Mouse (Mus musculus) midbrain, embryonic 14.5 days (tissue): Measurements from ENCODE around the gene Olfr62. TPM values are rescaled to one million over a fixed set of nuclear protein-coding genes. Genes with fewer than 3 reads are reported as not detected.

Source experiments
- ATAC-seq: fragments of 200-750 bp; cut with Nextera tagmentation; 2 replicates; pipeline ENCODE4 v1.8.0; 2017; ENCODE audit warnings: moderate number of reproducible peaks, moderate library complexity; ENCODE audit not compliant: low FRiP score, low TSS enrichment
- DNase-seq: peaks from one replicate; pipeline ENCODE4 v3.0.0-alpha.2; 2015
- H3K27ac ChIP-seq: fragments of 300-500 bp; sonication (generic); replicated peaks from 2 replicates; pipeline ENCODE4 v1.5.1; 2014; ENCODE audit warnings: mild to moderate bottlenecking, low read depth, low read length, moderate library complexity
- H3K27me3 ChIP-seq: fragments of 300-500 bp; sonication (generic); 2 replicates; pipeline ENCODE4 v1.6.1; 2014; ENCODE audit warnings: low read length, control low read depth, mixed read lengths; ENCODE audit not compliant: control insufficient read depth, insufficient read depth
- H3K36me3 ChIP-seq: fragments of 300-500 bp; sonication (generic); 2 replicates; pipeline ENCODE4 v1.6.1; 2014; ENCODE audit warnings: low read length, control low read depth; ENCODE audit not compliant: control insufficient read depth, insufficient read depth
- H3K4me1 ChIP-seq: fragments of 300-500 bp; sonication (generic); 2 replicates; pipeline ENCODE4 v1.6.1; 2014; ENCODE audit warnings: mild to moderate bottlenecking, antibody characterized with exemption, low read length, control low read depth; ENCODE audit not compliant: control insufficient read depth, insufficient read depth
- H3K4me2 ChIP-seq: fragments of 300-500 bp; sonication (generic); 2 replicates; pipeline ENCODE4 v1.6.1; 2014; ENCODE audit warnings: mild to moderate bottlenecking, low read length, moderate library complexity
- H3K4me3 ChIP-seq: fragments of 300-500 bp; sonication (generic); replicated peaks from 2 replicates; pipeline ENCODE4 v1.5.1; 2014; ENCODE audit warnings: low read depth, low read length
- H3K9ac ChIP-seq: fragments of 300-500 bp; sonication (generic); replicated peaks from 2 replicates; pipeline ENCODE4 v1.6.1; 2014; ENCODE audit warnings: mild to moderate bottlenecking, low read length, moderate library complexity
- H3K9me3 ChIP-seq: fragments of 300-500 bp; sonication (generic); 2 replicates; pipeline ENCODE4 v1.6.1; 2016; ENCODE audit warnings: low read length, control low read depth, mixed read lengths; ENCODE audit not compliant: control insufficient read depth
- WGBS: fragments of 180-500 bp; shearing (Covaris S2); extraction: QIAGEN DNeasy Blood & Tissue Kit; methylation state at CpG from one replicate; pipeline ENCODE4 v1.1.7; 2014; 5-methylcytosine and 5-hydroxymethylcytosine counted together
- polyA plus RNA-seq: library from polyadenylated mRNA; unstranded; fragments of >200 nt; fragmentation: Nextera tagmentation; extraction: Ambion mirVana; gene quantifications from 2 replicates; pipeline ENCODE4 v1.2.1, GENCODE M21; 2014

Olfr62 gene
- polyA plus RNA-seq: not detected in 2 replicates

GRCm38 (mm10) chr4:118658652-118659051 lies at the start of gene Olfr62:
TSS of gene Olfr62 (plus strand) at chr4:118658952.
- Histone ChIP-seq H3K9me3 (no peaks in the 10 kb centered on the region), H3K9ac (no peak within 1 kb of the TSS), H3K27ac (no peak within 1 kb of the TSS), H3K4me1 (no peaks in the 10 kb centered on the region), H3K4me2 (no peak within 1 kb of the TSS), H3K27me3 (no peaks in the 10 kb centered on the region), H3K36me3 (no peaks in the 10 kb centered on the region), H3K4me3 (no peak within 1 kb of the TSS)
- no peak for DNase-seq
- ATAC-seq: no peak

GRCm38 (mm10) chr4:118609836-118610235 lies 48.9 kb upstream of the Olfr62 start:
- Histone ChIP-seq H3K9ac (no peak overlapping the region), H3K27me3 (no peaks in the 10 kb centered on the region), H3K4me2 (no peak overlapping the region), H3K36me3 (no peaks in the 10 kb centered on the region), H3K4me1 (no peaks in the 10 kb centered on the region), H3K27ac (no peak overlapping the region), H3K4me3 (no peak overlapping the region), H3K9me3 (no peaks in the 10 kb centered on the region)
- ATAC-seq (no peak), DNase-seq (no peak)
- WGBS: 78% methylated on average over 3 of the region's 3 CpGs

GRCm38 (mm10) chr4:118612619-118613018 lies 46.1 kb upstream of the Olfr62 start:
- H3K4me2 ChIP-seq: no peak overlapping the region
- H3K4me3 ChIP-seq: no peak overlapping the region
- H3K36me3 ChIP-seq: no peaks in the 10 kb centered on the region
- H3K9me3 ChIP-seq: no peaks in the 10 kb centered on the region; the same call in 1 of the 2 replicates
- no peak overlapping the region for H3K9ac ChIP-seq
- ATAC-seq (no peak), DNase-seq (peak; percentile 21)
- H3K27me3 ChIP-seq: no peaks in the 10 kb centered on the region
- 21% methylated on average over 11 of the region's 11 CpGs for WGBS
- no peak overlapping the region for H3K27ac ChIP-seq
- no peaks in the 10 kb centered on the region for H3K4me1 ChIP-seq

DNA sequence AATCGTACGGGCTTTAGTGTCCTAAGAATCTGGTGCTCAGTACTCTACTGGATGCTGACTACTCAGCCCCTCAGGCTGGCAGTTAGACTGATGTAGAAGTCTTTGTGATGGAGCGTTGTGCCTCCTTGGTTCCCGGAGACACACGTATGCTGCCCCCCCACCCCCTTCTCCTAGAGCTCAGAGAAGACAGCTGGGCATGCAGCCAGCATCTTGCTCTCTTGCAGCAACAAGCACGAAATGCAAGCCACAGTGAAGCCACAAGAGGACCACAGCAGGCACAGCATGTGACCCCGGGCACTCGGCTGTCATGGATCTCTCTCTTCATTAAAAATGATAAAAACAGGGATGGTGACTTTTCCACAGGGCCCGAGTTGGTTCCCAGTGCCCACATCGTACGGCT lies 43.3 kb upstream of the Olfr62 start:
- 84% methylated on average over 11 of the region's 11 CpGs for WGBS
- Histone ChIP-seq H3K4me1 (no peaks in the 10 kb centered on the region), H3K9me3 (peaks cover 4% of the 10 kb centered on the region), H3K27me3 (no peaks in the 10 kb centered on the region), H3K9ac (no peak overlapping the region), H3K36me3 (no peaks in the 10 kb centered on the region), H3K27ac (no peak overlapping the region), H3K4me3 (no peak overlapping the region), H3K4me2 (no peak overlapping the region)
- DNase-seq (peak; percentile 4), ATAC-seq (no peak)

DNA sequence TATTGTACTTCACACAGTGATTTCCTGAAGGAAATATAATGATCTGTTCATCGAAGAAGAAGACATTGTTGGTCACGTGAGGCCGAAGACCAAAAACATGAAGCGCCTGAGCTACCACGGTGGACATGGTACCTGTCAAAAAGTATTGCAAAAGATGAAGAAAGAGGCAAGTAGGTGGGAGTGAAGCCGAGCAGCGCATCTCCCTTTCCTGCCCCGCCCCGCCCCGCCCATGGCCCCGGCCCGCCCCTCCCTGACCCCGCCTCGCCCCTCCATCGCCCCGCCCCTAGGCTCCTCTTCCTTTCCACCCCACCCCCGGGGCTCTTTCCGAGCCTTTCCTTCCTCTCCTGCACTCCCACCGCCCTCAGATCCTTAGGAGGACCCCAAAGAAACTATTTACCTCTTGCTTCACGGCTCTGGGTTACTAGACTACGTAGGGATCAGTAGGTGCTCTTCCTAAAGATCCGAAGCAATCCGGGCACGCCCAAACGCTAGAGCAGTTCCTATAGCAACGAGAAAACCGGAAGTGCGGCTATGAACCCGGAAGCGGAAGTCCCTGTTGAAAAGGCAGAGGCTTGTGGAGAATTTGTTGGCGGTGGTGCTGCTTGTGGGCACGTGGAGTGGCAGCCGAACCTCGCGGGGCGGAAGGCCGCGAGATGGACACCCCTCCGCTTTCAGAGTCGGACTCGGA lies 38.3 kb upstream of the Olfr62 start, which contains the start of the genes Cfap57 and Ebna1bp2:
Gene Cfap57, minus strand, starts transcription at position 499 of the 688 bp plus-strand sequence.
Gene Ebna1bp2, plus strand, starts transcription at position 521 of the 688 bp plus-strand sequence.
- peak; percentile 92 for ATAC-seq
- Histone ChIP-seq H3K36me3 (peaks cover 24% of the 10 kb centered on the region), H3K27ac (no peak within 1 kb of the TSS; the same call in 1 of the 2 replicates)

GRCm38 (mm10) chr4:118620967-118621320 lies 37.8 kb upstream of the Olfr62 start:
- Histone ChIP-seq H3K9me3 (peaks cover 4% of the 10 kb centered on the region), H3K36me3 (peaks cover 30% of the 10 kb centered on the region), H3K27me3 (no peaks in the 10 kb centered on the region), H3K4me3 (peak overlapping the region; percentile 66), H3K9ac (peak overlapping the region; percentile 60), H3K4me2 (peak overlapping the region; percentile 81), H3K27ac (no peak overlapping the region; the same call in 1 of the 2 replicates), H3K4me1 (peaks cover 6% of the 10 kb centered on the region)
- DNase-seq (no peak), ATAC-seq (peak; percentile 65)
- WGBS: under 1% methylated on average over 23 of the region's 23 CpGs

More for the DNA sequence above, 38.3 kb upstream of the Olfr62 start, which contains the start of the genes Cfap57 and Ebna1bp2:
- peak within 1 kb of the TSS; percentile 66 for H3K4me3 ChIP-seq
- peak; percentile 97 for DNase-seq
- no peaks in the 10 kb centered on the region for H3K27me3 ChIP-seq
- 1% methylated on average over 39 of the region's 41 CpGs for WGBS
- peaks cover 4% of the 10 kb centered on the region for H3K9me3 ChIP-seq
- H3K9ac ChIP-seq: peak within 1 kb of the TSS; percentile 60
- H3K4me1 ChIP-seq: peaks cover 6% of the 10 kb centered on the region
- H3K4me2 ChIP-seq: peak within 1 kb of the TSS; percentile 81

DNA sequence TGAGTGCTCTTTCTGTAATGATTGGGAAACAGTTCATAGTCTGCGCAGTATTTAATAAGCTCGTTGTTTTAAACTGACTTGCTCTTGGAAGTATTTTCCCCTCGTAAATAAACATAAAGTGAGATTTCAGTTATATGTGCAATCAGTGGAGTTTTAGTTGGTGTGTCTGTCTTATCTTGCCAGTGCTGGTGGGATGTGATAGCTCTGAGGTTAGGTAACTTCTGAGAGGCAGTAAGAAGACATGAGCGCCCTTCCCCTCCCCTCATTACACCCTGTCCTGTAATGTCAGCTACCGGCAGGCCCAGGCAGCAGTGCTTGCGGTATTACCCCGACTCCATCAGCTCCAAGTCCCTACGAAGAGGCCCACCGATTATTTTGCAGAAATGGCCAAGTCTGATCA lies 37.0 kb upstream of the Olfr62 start:
- WGBS: 90% methylated on average over 9 of the region's 9 CpGs
- Histone ChIP-seq H3K27me3 (no peaks in the 10 kb centered on the region), H3K27ac (no peak overlapping the region), H3K9ac (peak overlapping the region; percentile 60), H3K36me3 (peaks cover 38% of the 10 kb centered on the region), H3K4me2 (peak overlapping the region; percentile 81), H3K9me3 (peaks cover 4% of the 10 kb centered on the region), H3K4me1 (peaks cover 6% of the 10 kb centered on the region), H3K4me3 (peak overlapping the region; percentile 66)
- DNase-seq (no peak), ATAC-seq (no peak)

DNA sequence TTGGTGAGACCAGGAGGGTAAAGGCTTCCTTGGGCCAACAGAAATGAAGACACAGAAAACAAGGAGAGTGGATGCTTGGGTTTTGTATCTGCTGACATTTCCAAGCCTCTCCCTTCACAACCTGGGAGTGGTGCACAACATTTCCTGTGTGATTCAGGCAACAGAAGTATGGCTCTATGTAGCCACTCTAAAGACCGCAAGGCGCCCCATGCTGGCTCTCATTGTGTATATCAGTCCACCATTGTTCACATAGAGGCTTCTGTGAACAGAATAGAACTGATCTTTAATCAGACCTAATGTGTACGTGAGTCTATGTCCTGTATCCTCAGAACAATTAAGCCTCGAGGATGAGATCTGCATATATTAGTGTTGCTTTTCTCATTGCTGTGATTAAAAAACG lies 28.5 kb upstream of the Olfr62 start:
- Histone ChIP-seq H3K27me3 (no peaks in the 10 kb centered on the region), H3K36me3 (peaks cover 72% of the 10 kb centered on the region), H3K9me3 (no peaks in the 10 kb centered on the region), H3K9ac (no peak overlapping the region), H3K4me2 (no peak overlapping the region), H3K27ac (no peak overlapping the region), H3K4me1 (no peaks in the 10 kb centered on the region), H3K4me3 (no peak overlapping the region)
- DNase-seq (no peak), ATAC-seq (no peak)
- WGBS: 80% methylated on average over 5 of the region's 5 CpGs
